Mouse (Mus musculus): ENCODE measurements around the gene Bbs5.
"Not testable (repeated sequence)": the region's sequence is repeated elsewhere in the genome, so short reads cannot be mapped to it uniquely, and the experiment has no call there.

Gene Bbs5

DNA sequence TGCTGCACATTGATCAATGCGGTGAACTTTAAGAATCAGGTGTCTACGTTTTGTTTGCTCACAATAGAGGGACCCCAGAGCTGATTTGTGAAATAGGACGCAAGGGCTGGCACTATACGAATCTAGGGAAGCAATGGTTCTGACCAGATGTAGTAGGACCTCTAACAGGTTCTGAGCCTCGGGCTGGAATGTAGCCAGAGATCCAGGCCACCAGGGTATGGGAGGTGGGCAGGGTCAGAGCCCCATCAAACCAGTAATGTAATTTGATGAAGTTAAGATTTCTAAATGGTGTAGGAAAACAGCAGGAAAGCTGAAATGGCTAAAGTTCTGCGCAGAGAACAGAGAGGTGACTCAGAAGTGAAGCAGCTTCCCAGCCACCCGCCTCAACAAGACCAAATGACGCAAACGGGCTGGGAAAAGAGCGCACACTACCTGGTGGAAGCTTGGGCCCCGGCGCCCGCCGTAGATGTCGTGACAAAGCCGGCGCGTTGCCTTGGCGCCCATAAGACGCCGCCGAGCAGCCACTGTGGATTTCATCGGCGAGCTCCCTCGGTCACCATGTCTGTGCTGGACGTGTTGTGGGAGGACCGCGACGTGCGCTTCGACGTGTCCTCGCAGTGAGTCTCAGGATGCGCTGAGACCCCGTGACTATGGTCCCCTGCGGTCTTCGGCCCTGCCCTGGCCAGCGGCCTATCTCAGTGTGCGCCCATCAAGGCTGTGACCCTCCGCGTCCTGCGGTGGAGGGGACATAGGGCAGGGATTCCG, at the start of gene Bbs5:
TSS of gene Bbs5 (plus strand) at position 446 of the 765 bp plus-strand sequence.
- peak; percentile 95 for DNase-seq (ENCODE audit: low read depth, low spot score)

DNA sequence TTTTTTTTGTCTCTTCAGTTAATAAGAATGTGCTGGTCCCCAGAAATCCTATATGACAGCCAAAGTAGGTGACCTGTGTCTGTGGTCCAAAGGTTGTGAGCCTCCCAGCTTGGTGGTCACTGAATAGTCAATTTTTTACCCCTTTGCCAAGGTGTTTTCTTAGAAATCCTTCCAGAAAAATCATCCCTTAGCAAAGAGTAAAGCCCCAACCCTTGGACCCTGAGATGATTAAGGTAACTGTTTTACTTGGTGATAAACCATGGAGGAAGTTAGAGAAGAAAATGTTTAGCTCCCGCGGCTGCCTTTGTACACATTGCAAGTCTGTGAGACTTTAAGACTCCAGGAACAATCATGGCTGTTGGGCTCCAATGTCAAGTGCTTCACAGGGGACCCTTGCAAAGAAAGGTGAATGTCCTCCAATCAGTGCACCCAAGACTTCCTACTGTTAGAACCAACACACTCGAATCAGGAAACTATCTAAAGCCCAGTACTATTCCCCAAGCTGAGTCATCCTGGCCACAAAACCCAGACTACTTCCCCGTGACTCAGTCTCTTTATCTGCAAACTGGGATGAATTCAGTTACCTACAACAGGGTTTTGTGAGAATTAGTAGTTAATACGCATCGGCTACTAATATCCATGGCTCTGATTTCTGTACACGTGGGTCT, 43.1 kb upstream of the Bbs5 start:
- no peak for DNase-seq (ENCODE audit: low read depth, low spot score)

DNA sequence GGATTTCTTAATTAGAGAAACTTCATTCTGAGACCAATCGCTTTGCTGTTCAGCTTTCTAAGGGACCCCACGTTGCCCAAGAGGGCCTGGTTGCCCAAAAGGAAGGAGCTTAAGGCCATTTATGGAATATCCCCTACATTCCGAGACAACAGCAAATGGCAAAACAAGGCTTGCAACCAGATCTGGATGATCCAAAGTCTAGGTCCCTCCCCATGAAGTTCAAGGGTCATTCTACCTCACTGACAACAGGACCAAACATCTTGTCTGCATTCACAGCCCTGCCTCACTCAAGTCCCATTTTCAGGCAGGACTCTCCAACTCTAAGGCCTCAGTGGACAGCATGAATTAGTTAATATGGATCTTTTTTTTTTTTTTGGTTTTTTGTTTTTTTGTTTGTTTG, 40.4 kb upstream of the Bbs5 start:
- DNase-seq (ENCODE audit: low read depth, low spot score): no peak

DNA sequence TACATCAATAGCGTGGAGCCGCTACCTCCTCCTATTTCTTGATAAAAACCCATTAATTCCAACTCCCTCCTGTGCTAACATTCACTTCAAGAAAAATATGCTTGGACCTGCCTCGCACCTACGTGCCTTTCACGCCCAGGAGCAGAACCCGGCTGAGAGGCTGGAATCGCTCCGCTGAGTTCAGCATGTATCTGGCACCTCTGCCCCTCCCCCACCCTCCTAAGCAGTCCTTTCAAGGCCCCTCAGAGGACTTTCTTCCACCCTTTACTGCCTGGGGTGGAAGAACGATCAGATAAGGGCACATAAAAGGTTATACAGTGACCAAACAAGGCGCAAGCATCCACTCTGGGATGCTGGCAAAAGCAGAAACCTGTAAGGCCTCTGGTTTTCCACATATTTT, 34.7 kb upstream of the Bbs5 start:
- no peak for DNase-seq (ENCODE audit: low read depth, low spot score)

DNA sequence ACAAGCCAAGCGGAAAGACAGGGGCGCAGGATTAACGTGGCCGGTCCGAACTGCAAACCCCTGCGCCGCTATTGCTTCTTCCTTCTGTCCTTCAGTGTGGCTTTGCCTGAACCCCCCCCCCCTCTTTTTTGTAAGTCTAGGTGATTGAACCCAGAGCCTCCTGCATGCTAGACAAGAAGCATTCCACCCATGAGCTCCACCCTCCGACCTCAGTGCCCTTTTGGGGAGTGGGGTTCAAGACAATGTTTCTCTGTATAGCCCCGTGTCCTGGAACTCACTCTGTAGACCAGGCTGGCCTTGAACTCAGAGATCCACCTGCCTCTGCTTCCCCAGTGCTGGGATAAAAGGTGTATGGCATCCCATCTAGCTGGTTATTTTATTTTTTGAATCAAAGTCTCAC, 34.3 kb upstream of the Bbs5 start:
- DNase-seq (ENCODE audit: low read depth, low spot score): no peak

DNA sequence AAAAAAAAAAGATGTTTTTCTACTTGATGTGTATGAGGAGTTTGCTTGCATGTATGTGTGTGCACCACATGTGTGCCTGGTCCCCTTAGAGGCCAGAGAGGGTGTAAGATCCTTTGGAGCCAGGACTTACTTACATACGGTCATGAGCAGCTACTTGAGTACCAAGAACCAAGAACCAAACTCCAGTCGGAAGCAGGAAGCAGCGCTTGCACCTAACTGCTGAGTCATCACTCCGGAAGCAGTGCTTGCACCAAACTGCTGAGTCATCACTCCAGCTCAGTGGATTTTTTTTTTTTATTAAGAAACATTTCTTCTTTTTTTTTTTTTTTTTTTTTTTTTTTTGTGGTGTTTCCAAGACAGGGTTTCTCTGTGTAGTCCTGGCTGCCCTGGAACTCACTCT, 33.7 kb upstream of the Bbs5 start:
- no peak for DNase-seq (ENCODE audit: low read depth, low spot score)

DNA sequence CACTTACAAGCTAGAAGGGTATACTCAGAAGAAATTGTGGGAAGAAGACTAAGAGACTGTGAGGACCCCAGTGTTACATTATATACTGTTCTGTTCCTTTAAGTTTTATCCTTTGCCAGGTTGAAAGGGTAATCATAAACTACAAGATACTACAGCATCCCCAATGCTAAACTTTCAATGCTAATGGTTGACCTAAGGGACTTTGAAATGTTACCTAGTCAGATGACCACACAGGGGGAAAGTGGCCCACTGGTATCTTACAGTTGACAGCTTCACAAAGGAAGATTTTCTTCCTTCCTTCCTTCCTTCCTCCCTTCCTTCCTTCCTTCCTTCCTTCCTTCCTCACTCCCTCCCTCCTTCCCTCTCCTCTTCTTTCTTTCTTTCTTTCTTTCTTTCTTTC, 28.6 kb upstream of the Bbs5 start:
- no peak for DNase-seq (ENCODE audit: low read depth, low spot score)

DNA sequence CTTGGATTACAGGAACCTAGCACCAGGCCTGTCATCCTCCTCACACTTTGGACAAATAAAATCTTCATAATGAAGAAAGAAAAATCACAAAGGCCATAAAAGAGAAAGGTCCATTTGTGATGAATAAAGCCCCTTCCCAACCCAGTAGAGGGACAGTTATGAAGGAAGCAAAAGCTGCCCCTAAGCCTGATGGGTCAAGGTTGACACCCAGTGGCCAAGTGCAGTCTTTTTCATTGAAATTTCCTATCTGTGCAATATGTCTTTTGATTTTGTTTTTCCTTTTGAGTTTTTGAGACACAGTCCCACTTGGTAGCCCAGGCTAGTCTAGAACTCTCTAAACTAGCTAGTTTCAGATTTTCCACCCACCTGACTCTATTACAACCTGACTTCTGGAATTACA, 27.7 kb upstream of the Bbs5 start:
- no peak for DNase-seq (ENCODE audit: low read depth, low spot score)

DNA sequence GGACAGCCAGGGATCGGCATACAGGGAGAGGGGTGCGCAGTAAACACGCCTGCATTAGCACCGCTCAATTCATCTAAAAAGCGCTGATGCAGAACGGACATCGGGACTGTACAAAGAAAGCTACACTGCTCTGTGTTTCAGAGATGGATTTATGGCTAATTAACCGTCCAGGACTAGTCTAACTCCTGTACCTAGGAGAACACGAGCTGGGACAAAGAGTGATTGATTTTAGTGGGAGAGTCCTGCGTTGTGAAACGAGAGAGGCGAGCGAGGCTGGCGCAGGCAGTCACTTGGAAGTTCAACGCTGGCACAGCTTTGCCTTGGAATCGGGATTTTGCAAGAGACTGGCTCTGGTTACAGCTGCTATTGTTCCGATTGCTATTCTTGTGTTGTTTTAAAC, 17.8 kb upstream of the Bbs5 start:
- no peak for DNase-seq (ENCODE audit: low read depth, low spot score)

DNA sequence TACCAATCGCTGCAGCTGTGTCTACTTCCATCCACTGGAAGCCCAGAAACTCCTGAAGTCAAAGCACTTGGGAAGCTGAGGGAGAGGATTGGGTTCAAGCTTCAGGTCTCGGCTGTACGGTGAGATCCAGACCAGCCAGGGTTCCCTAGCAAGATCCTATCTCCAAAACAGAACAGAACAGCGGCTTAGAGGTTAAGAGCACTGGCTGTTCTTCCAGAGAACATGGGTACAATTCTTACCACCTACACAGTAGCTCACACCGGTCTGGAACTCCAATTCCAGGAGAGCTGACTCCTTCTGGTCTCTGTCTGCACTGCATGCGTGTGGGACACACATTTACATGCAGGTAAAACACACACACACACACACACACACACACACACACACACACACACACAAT, 17.1 kb upstream of the Bbs5 start:
- DNase-seq (ENCODE audit: low read depth, low spot score): no peak

DNA sequence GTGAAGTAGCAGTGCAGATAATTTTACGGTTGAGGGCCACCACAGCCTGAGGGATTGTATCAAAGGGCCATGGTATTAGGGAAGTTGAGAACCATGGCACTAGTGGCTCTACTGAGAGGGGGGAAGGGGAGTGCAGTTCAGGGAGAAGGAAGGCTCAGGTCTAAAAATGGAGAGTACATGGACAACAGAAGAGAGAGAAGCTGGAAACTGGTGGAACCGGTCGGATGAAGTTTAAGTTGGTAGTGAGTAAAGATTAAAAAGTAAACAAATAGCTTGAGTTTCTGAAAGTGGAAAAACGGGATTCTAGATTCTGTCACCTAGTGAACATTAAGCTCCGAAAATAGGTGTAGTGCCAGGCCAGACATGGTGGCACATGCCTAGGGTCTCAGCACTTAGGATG, 16.2 kb upstream of the Bbs5 start:
- no peak for DNase-seq (ENCODE audit: low read depth, low spot score)

DNA sequence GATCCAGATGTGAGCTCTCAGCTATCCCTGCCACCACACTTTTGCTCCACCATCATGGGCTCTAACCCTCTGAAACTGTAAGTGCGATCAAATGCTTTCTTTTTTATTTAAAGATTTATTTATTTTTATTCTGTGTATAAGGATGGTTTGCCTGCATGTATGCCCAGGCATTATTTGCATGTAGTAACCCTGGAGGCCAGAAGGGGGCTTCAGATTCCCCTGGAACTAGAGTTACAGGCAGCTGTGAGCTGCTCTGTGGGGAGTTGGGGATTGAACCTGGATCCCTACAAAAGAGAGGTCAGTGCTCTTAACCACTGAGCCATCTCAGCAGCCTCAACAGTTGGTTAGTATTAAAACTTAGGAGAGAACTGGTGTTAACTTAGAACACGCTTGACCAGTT, 15.5 kb upstream of the Bbs5 start:
- no peak for DNase-seq (ENCODE audit: low read depth, low spot score)

DNA sequence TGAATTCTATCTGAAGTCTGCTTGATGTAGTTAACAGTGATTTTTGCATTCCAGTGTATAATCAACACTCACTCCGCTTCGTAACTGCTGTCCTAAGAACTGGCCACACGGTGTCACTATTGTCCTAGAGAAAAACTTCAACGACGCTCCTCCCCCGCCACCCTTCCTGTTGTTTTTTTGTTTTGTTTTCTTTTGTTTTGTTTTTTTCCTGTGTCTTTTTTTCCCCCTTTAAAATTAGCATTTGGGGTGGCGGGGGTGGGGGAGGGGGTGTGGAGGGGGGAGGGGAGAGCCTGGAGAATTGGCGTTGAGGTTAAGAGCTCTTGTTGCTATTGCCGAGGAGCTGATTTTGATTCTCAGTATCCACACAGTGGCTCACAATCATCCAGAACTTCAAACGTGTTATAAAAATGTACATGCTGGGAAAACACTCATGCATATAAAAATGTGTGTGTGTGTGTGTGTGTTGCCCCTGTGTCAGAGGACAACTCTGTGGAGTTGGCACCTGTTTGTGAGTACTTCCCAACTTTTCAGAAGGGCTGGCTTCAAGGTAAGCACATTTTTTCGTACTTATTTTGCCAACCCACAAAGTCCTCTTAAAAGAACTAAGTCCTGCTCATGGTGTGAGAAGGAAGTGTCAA, 11.8 kb upstream of the Bbs5 start:
- peak; percentile 21 for DNase-seq (ENCODE audit: low read depth, low spot score)

DNA sequence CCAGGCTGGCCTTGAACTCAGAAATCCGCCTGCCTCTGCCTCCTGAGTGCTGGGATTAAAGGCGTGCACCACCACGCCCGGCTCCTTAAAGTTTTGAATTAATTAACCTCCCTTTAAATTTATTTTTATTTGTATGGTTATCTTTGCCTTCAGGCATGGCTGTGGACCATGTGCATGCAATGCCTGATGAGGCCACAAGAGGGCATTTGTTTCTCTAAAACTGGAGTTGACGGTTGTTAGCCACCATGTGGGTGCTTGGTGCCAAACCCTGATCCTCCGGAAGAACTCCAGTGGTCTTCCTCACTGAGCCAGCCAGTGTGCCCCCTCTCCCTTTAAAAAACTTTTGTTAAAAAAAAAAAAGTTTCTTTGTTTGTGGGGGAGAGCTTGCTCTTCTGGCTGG, 11.2 kb upstream of the Bbs5 start:
- no peak for DNase-seq (ENCODE audit: low read depth, low spot score)

DNA sequence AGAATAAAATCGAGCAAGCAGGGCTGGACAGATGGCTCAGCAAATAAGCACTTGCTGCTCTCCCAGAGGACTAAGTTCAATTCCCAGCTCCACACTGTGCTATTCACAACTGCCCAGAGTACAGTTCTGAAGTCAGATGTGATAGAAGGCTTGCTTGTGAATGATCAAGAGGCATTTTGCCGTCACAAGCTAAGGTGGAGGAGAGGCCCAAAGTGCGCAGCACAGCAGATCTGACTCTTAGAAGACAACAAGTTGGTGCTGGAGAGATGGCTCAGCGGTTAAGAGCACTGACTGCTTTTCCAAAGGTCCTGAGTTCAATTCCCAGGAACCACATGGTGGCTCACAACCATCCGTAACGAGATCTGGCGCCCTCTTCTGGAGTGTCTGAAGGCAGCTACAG, 9.0 kb upstream of the Bbs5 start:
- DNase-seq (ENCODE audit: low read depth, low spot score): not testable (repeated sequence)

DNA sequence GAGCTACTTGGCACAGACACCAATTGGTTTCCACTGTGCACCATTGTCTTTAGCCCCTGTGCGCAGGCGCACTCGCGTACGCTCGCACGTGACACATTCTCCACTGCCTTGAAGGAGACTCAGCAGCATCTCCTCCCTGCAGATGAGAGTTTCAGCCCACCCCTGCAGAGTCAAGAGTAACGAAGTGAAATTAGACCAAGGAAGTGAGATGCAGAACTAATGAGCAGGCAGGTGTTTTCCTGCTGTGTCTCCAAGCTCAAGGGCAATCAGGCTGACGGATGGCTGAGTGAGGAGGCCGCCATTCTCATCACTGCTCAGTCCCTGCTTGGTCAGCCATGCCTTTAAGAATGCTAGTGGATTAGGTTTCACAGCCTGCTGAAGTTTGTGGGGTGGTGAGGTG, 6.9 kb upstream of the Bbs5 start:
- no peak for DNase-seq (ENCODE audit: low read depth, low spot score)

DNA sequence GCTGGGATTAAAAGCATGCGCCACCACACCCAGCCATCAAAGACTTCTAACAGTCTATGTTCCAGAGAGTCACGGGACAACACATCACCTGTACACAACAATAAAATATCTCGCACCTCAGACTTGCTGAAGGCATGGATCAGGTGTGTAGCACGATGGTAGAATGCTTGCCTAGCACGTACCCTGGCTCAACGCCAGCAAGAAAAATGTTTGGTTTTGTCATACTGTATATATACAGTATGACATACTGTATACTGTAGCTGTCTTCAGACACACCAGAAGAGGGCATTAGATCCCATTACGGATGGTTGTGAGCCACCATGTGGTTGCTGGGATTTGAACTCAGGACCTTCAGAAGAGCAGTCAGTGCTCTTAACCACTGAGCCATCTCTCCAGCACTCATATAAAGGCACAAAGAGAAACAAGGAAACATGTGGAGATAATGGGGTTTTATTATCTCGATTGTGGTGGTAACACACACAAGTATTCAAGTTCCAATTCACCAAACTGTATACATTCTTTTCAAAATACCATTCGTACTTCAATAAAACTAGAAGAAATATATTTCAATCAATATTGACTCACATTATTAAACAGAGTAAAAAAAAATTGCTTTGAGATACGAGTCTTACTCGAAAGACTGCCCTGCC, 1.9 kb upstream of the Bbs5 start:
- no peak for DNase-seq (ENCODE audit: low read depth, low spot score)

DNA sequence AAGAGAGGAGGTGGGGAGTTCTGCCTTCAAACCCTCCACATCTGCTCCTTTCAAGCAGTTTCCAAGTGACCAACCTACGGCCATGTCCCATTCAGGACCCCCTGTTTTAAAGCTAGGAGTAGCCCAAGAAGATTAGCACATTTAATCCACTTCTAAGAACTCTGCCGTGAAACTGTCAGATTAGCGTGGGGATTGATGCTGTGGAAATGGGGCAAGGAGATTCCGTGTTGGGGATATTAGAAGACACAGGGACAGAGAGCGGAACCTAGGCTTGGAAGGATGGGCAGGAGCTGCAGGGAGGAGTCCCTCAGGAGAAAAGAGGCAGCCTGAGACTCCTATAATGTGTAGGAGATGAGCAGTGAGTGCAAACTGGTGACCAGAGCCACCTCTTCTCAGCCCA, 2.7 kb downstream of the Bbs5 start:
- no peak for DNase-seq (ENCODE audit: low read depth, low spot score)

DNA sequence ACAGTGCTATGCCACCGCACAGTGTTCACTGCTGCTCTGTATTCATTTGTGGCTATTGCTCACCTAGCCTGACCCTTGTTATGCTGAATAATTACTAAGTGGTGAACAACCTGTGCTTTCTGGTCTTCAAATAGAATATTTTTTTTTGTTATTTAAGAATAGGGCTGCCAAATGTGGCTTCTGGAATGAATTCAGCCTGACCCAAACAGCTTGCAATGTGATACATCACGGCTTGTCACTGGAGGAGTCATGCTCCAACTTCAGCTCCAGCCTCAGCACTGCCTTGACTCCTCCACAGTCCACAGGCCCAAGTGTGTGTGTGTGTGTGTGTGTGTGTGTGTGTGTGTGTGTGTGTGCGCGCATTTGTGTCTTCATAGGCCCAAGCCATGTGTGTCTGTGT, 12.4 kb downstream of the Bbs5 start:
- no peak for DNase-seq (ENCODE audit: low read depth, low spot score)

DNA sequence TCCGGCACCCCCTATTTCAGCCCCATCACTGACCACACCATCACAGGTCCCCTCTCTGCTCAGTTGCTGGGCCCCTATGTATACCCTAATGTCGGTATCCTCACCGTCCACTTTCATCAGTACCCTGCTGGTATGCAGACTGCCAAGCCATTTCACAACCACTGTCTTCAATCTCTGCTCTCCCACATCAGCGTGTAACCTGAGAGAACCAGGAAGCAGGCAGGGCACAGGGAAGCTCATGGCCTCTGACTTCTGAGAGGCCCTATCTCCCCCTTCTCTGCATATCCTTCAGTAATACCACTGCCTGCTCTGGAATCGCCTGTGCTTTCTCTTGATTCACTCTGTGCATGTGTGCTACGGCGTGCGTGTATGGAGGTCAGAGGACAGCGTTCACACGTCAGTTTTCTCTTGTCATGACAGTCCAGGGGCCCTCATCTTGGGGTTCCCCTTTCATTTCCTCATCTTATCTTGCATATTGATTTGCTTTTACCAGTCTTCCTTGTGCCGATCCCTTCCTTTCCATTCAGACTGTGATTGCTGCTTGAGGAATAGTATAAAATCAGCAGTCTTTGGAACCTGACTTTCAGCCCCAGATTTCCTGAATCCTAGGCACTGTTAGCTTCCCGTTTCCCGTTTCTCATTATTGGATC, 17.0 kb downstream of the Bbs5 start:
- DNase-seq (ENCODE audit: low read depth, low spot score): no peak

DNA sequence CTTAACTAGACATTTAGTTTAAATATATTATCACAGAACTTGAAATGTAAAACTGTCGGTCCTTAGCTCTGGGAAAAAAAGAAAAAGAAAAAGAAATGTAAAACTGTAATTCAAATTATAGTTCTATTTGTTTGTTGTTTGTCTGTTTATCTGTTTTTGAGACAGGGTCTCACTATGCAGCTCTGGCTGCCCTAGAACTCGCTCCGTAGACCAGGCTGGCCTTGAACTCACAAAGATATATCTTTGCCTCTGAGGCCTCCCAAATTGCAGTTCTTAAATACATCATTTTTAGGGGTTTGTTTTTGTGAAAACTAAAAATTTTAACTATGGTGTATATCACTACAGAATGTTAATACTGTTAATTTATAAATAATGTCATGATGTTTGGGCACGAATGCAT, 20.7 kb downstream of the Bbs5 start:
- DNase-seq (ENCODE audit: low read depth, low spot score): no peak

DNA sequence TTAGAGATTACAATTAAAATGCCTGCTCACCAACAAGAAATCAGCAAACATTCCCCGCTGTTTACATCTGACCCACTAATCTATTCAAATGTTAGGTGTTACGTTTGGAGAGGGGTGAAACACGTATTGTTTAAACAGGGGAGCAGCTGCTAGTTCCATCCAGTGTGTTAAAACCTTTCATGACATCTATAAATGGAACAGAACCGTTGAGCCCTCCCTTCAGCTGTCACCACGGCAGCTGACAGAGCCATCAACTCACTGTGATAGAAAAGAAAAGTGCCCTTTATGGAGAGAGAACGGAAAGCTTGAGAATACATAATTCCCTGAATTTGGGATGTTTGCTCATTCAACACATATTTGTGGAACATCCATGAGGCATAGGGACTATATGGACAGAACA, 21.4 kb downstream of the Bbs5 start:
- no peak for DNase-seq (ENCODE audit: low read depth, low spot score)

Measured in telencephalon, adult 2 months (tissue).